Mouse (Mus musculus): ENCODE results near the gene Ifngr1.

DNA sequence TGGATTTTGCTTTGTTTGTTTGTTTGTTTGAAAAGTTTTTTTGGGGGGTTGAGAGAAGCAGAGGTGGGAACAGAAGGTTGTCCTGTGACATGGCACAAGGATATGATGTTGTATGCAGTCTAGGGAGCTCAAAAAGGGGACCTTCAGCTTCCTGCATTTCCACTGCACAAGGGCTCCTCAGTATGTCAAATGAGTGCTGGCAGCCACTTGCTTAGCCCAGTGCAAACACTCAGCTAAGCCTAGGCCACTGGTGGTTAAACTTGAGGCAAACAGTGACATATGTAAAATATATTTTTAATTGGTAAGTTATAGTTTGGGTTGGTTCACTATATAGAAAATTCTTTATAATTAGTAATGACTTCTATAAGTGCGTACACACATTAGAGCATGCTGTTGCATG is 32.9 kb downstream of the Ifngr1 start:
- TF ChIP-seq EP300 (IDR thresholded peaks at IDR 0.05; ENCODE audit: insufficient read depth, low read depth, low read length) (no peak), CTCF (IDR thresholded peaks at IDR 0.05; ENCODE audit: low read depth, low read length) (no peak)

Measured in ES-Bruce4 (cell line).